Mouse (Mus musculus): Measurements from ENCODE around the gene Tesc. TPM values are rescaled to one million over a fixed set of nuclear protein-coding genes. Genes with fewer than 3 reads are reported as not detected.

Gene Tesc
- total RNA-seq (2014; fragmentation: Nextera tagmentation) (not detected in 2 replicates), total RNA-seq (2017) (not detected in 2 replicates), polyA plus RNA-seq (2012) (0.20 TPM in 1 of 2 replicates, not detected in the other)

DNA sequence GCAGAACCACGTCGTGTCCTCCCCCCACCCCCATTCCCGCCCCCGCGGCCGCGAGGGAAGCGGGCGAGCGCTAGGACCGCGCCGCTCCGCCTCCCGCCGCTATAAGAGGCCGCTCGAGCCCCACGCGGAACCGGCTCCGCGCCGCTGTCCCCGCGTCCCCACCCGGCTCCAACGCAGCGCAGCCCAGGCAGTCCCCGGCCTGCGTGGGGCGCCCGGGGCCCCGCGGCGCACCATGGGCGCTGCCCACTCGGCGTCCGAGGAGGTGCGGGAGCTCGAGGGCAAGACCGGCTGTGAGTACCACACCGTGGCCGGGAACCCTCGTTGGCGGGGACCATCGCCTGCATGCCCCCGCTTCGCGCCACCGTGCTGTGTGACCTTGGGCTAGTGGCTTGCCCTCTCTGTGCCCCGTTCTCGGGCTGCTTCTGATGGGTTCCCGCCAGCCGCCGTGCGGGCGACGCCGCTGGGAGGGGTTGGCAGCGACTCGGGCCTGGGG, at the start of gene Tesc:
TSS of gene Tesc (plus strand) at position 46 of the 493 bp plus-strand sequence.
- no peak for DNase-seq (ENCODE audit: low spot score)
- no peak for ATAC-seq (ENCODE audit: extremely low read depth, insufficient number of reproducible peaks, low FRiP score, poor library complexity, severe bottlenecking)
- TF ChIP-seq GATA1 (IDR thresholded peaks at IDR 0.05; ENCODE audit: borderline replicate concordance, low read length), result no peak
- no peak for TF ChIP-seq GATA2 (IDR thresholded peaks at IDR 0.05; ENCODE audit: borderline replicate concordance, low read depth, low read length)
- no peak for TF ChIP-seq CTCF (IDR thresholded peaks at IDR 0.05; ENCODE audit: low read depth, low read length)
- no peak for TF ChIP-seq TAL1 (conservative IDR thresholded peaks at IDR 0.05; ENCODE audit: low read depth, low read length)
- TF ChIP-seq POLR2AphosphoS5 (IDR thresholded peaks at IDR 0.05; ENCODE audit: insufficient replicate concordance, low read depth, low read length), result no peak
- Histone ChIP-seq H3K4me3 (ENCODE audit: low read depth, low read length) (no peak within 1 kb of the TSS; the same call in 1 of the 2 replicates), H3K27me3 (ENCODE audit: insufficient read depth, low read length) (no peaks in the 10 kb centered on the region; the same call in 1 of the 2 replicates), H3K36me3 (replicated peaks) (no peaks in the 10 kb centered on the region), H3K4me1 (ENCODE audit: insufficient read depth, low read depth, low read length) (no peaks in the 10 kb centered on the region; the same call in 1 of the 2 replicates), H3K9me3 (replicated peaks) (peaks cover 56% of the 10 kb centered on the region)

DNA sequence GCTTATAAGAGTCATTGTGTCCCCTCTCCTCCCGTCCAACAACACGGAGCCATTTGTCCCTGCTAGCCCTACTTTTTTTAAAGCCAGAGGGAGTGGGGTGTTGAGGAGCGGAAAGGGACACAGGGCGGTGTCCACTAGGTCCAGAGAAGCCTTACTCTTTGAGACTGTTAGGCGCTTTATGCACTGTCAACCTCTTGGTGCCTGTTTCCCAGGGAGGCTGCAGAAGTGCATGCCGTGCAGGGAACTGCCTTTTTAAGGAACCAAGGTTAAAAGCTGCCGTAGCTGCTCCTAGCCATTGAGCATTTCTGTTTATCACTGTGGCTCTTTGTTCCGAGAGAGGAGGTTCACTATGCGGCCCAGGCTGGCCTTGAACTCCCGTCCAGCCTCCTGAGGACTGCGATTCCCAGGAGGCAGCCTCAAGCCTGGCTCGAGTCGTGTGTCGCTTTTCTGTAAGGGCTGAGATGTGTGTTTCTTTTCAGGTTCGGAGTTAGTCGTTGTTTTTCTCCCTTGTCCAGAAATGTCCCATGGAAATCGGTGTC, 49.3 kb upstream of the Tesc start:
- Histone ChIP-seq H3K9me3 (replicated peaks) (no peaks in the 10 kb centered on the region), H3K27me3 (ENCODE audit: insufficient read depth, low read length) (0 out of 2 replicates have a peak, but pooled peaks cover 2% of the 10 kb centered on the region), H3K4me3 (ENCODE audit: low read depth, low read length) (no peak overlapping the region), H3K4me1 (ENCODE audit: insufficient read depth, low read depth, low read length) (peaks cover 16% of the 10 kb centered on the region), H3K36me3 (replicated peaks) (peaks cover 54% of the 10 kb centered on the region)
- no peak for DNase-seq (ENCODE audit: low spot score)
- TF ChIP-seq CTCF (IDR thresholded peaks at IDR 0.05; ENCODE audit: low read depth, low read length) (no peak), GATA2 (IDR thresholded peaks at IDR 0.05; ENCODE audit: borderline replicate concordance, low read depth, low read length) (no peak), POLR2AphosphoS5 (IDR thresholded peaks at IDR 0.05; ENCODE audit: insufficient replicate concordance, low read depth, low read length) (no peak), GATA1 (IDR thresholded peaks at IDR 0.05; ENCODE audit: borderline replicate concordance, low read length) (no peak), TAL1 (conservative IDR thresholded peaks at IDR 0.05; ENCODE audit: low read depth, low read length) (no peak)
- ATAC-seq (ENCODE audit: extremely low read depth, insufficient number of reproducible peaks, low FRiP score, poor library complexity, severe bottlenecking), result no peak

DNA sequence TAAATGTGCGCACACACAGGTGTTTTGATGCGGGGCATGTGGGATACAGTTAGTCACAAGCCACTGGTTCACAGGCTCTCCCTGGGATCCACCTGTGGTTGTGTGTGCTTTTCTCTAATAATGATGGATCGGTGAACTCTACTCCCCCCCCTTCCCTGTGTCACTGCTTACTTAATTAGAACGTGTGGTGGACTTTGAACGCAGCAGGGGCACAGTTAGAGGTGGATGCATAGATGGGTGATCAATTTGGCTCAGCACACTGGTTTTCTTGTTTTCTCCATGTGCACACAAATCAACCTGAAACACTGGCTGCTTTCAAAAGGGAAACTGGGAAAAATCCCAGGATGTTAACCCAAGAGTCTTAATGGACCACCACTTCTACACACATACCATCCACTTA, 48.5 kb upstream of the Tesc start:
- no peaks in the 10 kb centered on the region for H3K27me3 ChIP-seq (ENCODE audit: insufficient read depth, low read length)
- peaks cover 16% of the 10 kb centered on the region for H3K4me1 ChIP-seq (ENCODE audit: insufficient read depth, low read depth, low read length)
- H3K36me3 ChIP-seq (replicated peaks), result peaks cover 63% of the 10 kb centered on the region
- TF ChIP-seq GATA2 (IDR thresholded peaks at IDR 0.05; ENCODE audit: borderline replicate concordance, low read depth, low read length) (no peak), GATA1 (IDR thresholded peaks at IDR 0.05; ENCODE audit: borderline replicate concordance, low read length) (no peak), POLR2AphosphoS5 (IDR thresholded peaks at IDR 0.05; ENCODE audit: insufficient replicate concordance, low read depth, low read length) (no peak), TAL1 (conservative IDR thresholded peaks at IDR 0.05; ENCODE audit: low read depth, low read length) (no peak), CTCF (IDR thresholded peaks at IDR 0.05; ENCODE audit: low read depth, low read length) (no peak)
- H3K9me3 ChIP-seq (replicated peaks), result no peaks in the 10 kb centered on the region
- H3K4me3 ChIP-seq (ENCODE audit: low read depth, low read length), result no peak overlapping the region
- DNase-seq (ENCODE audit: low spot score) (no peak), ATAC-seq (ENCODE audit: extremely low read depth, insufficient number of reproducible peaks, low FRiP score, poor library complexity, severe bottlenecking) (no peak)

DNA sequence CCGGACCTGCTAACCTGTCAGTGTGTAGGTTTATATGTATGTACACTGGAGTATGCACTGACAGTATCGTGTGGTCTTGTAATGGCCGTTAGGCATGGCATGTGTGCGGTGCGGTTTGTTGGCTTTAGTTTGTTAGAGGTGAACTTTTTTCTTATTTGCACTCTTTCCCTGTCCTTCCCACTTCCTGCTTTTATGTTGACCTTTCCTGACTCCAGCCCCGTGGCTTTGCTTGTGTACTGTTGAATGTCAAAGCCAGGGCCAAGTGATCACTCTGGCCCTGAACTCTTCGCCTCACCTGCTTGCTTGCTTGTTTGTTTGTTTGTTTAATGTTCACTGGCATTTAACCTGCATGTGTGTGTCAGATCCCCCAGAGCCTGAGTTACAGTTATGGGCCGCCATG, 46.6 kb upstream of the Tesc start:
- DNase-seq (ENCODE audit: low spot score) (no peak), ATAC-seq (ENCODE audit: extremely low read depth, insufficient number of reproducible peaks, low FRiP score, poor library complexity, severe bottlenecking) (no peak)
- Histone ChIP-seq H3K4me1 (ENCODE audit: insufficient read depth, low read depth, low read length) (peaks cover 16% of the 10 kb centered on the region), H3K9me3 (replicated peaks) (no peaks in the 10 kb centered on the region), H3K36me3 (replicated peaks) (peaks cover 81% of the 10 kb centered on the region), H3K4me3 (ENCODE audit: low read depth, low read length) (no peak overlapping the region), H3K27me3 (ENCODE audit: insufficient read depth, low read length) (no peaks in the 10 kb centered on the region)
- no peak for TF ChIP-seq TAL1 (conservative IDR thresholded peaks at IDR 0.05; ENCODE audit: low read depth, low read length)
- TF ChIP-seq GATA2 (IDR thresholded peaks at IDR 0.05; ENCODE audit: borderline replicate concordance, low read depth, low read length), result no peak
- TF ChIP-seq GATA1 (IDR thresholded peaks at IDR 0.05; ENCODE audit: borderline replicate concordance, low read length), result no peak
- TF ChIP-seq CTCF (IDR thresholded peaks at IDR 0.05; ENCODE audit: low read depth, low read length), result no peak

DNA sequence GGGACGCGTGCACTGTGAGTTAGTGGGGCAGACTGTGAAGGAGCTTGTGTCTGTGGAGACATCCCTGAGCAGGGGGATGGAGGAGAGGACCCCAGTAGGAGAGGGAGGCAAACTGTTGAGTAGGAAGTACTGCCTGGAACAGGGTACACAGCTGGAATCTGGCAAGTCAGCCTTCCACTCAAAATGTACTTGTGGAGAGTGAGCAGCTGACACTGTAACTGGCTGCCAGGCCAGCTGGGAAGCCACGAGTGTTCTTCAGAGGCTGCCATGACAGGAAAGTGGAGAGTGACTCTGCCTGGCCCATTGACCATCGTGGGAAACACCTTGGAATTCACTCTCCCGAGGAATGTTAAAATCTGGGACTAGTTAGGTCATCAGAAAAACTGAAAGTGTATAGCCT, 45.6 kb upstream of the Tesc start:
- TF ChIP-seq GATA1 (IDR thresholded peaks at IDR 0.05; ENCODE audit: borderline replicate concordance, low read length) (no peak), GATA2 (IDR thresholded peaks at IDR 0.05; ENCODE audit: borderline replicate concordance, low read depth, low read length) (no peak), POLR2AphosphoS5 (IDR thresholded peaks at IDR 0.05; ENCODE audit: insufficient replicate concordance, low read depth, low read length) (no peak), CTCF (IDR thresholded peaks at IDR 0.05; ENCODE audit: low read depth, low read length) (no peak), TAL1 (conservative IDR thresholded peaks at IDR 0.05; ENCODE audit: low read depth, low read length) (no peak)
- peaks cover 13% of the 10 kb centered on the region for H3K4me1 ChIP-seq (ENCODE audit: insufficient read depth, low read depth, low read length)

DNA sequence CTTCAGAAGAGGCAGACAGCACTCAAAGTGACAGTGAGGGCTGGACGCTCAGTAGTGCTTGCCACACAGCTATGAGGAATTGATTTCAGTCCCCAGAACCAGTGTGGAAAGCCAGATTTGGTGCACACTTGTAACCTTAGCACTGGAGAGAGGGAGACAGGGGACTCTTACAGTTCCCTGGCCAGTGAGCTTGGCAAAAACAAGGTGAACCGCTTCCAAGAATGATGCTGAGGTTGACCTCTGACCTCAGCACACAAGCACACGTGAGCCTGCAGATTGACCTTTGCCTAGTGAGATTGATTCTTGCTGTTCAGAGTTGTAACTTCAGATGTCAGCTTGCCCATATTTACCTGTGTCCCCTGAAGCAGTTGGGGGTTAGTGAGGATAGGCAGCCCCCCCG, 41.2 kb upstream of the Tesc start:
- H3K36me3 ChIP-seq (replicated peaks), result peaks cover 100% of the 10 kb centered on the region
- DNase-seq (ENCODE audit: low spot score), result no peak
- ATAC-seq (ENCODE audit: extremely low read depth, insufficient number of reproducible peaks, low FRiP score, poor library complexity, severe bottlenecking), result no peak

More for the DNA sequence above, 45.6 kb upstream of the Tesc start:
- Histone ChIP-seq H3K9me3 (replicated peaks) (no peaks in the 10 kb centered on the region), H3K4me3 (ENCODE audit: low read depth, low read length) (no peak overlapping the region), H3K36me3 (replicated peaks) (peaks cover 92% of the 10 kb centered on the region), H3K27me3 (ENCODE audit: insufficient read depth, low read length) (no peaks in the 10 kb centered on the region)
- no peak for ATAC-seq (ENCODE audit: extremely low read depth, insufficient number of reproducible peaks, low FRiP score, poor library complexity, severe bottlenecking)
- DNase-seq (ENCODE audit: low spot score), result no peak

More for the DNA sequence above, 41.2 kb upstream of the Tesc start:
- no peak overlapping the region for H3K4me3 ChIP-seq (ENCODE audit: low read depth, low read length)
- H3K9me3 ChIP-seq (replicated peaks), result no peaks in the 10 kb centered on the region
- no peaks in the 10 kb centered on the region for H3K27me3 ChIP-seq (ENCODE audit: insufficient read depth, low read length)
- H3K4me1 ChIP-seq (ENCODE audit: insufficient read depth, low read depth, low read length), result no peaks in the 10 kb centered on the region
- TF ChIP-seq TAL1 (conservative IDR thresholded peaks at IDR 0.05; ENCODE audit: low read depth, low read length) (no peak), CTCF (IDR thresholded peaks at IDR 0.05; ENCODE audit: low read depth, low read length) (no peak), GATA1 (IDR thresholded peaks at IDR 0.05; ENCODE audit: borderline replicate concordance, low read length) (no peak), GATA2 (IDR thresholded peaks at IDR 0.05; ENCODE audit: borderline replicate concordance, low read depth, low read length) (no peak), POLR2AphosphoS5 (IDR thresholded peaks at IDR 0.05; ENCODE audit: insufficient replicate concordance, low read depth, low read length) (no peak)
